Mouse (Mus musculus) kidney, adult 2 months (tissue): Measurements from ENCODE around the gene Ell. TPM values are rescaled to one million over a fixed set of nuclear protein-coding genes. Genes with fewer than 3 reads are reported as not detected.

Source experiments
- DNase-seq: peaks from one replicate; pipeline ENCODE4 v3.0.0; 2021
- H3K27ac ChIP-seq: fragments of 200-500 bp; 2 replicates; pipeline ENCODE4 v1.5.1; 2012; ENCODE audit warnings: low read depth, low read length, control low read depth, inconsistent platforms; ENCODE audit not compliant: insufficient read depth
- H3K27me3 ChIP-seq: fragments of 200-500 bp; replicated peaks from 2 replicates; pipeline ENCODE4 v1.6.1; 2012; ENCODE audit warnings: mild to moderate bottlenecking, moderate library complexity, low read length, inconsistent platforms; ENCODE audit not compliant: control insufficient read depth, insufficient read depth
- H3K36me3 ChIP-seq: fragments of 200-500 bp; 2 replicates; pipeline ENCODE4 v1.6.1; 2012; ENCODE audit warnings: mild to moderate bottlenecking, moderate library complexity, low read length, inconsistent platforms; ENCODE audit not compliant: control insufficient read depth, insufficient read depth
- H3K4me1 ChIP-seq: fragments of 200-500 bp; 2 replicates; pipeline ENCODE4 v1.6.1; 2011; ENCODE audit warnings: low read length; ENCODE audit not compliant: control insufficient read depth, insufficient read depth
- H3K4me3 ChIP-seq: fragments of 200-500 bp; 2 replicates; pipeline ENCODE4 v1.5.1; 2011; ENCODE audit warnings: mild to moderate bottlenecking, low read depth, low read length, control low read depth; ENCODE audit not compliant: insufficient read depth
- CTCF ChIP-seq: fragments of 200-500 bp; conservative IDR thresholded peaks from 2 replicates; pipeline ENCODE4 v1.5.1; 2011; ENCODE audit warnings: low read depth, mild to moderate bottlenecking, control low read depth, low read length, moderate library complexity, mixed read lengths; ENCODE audit not compliant: insufficient read depth, insufficient read length
- POLR2A ChIP-seq: fragments of 200-500 bp; IDR thresholded peaks from one replicate; pipeline ENCODE4 v1.6.1; 2011; ENCODE audit warnings: low read depth, low read length, control low read depth
- WGBS: fragments of 180-500 bp; shearing (Covaris S2); methylation state at CpG from one replicate; pipeline ENCODE4 v1.1.7; 2018; 5-methylcytosine and 5-hydroxymethylcytosine counted together
- polyA plus RNA-seq: library from polyadenylated mRNA; depleted of rRNA; stranded (reverse); fragments of >200 nt; gene quantifications from 2 replicates; pipeline ENCODE4 v1.2.3, GENCODE M21; 2012

Gene Ell
- polyA plus RNA-seq, 1 experiment: 16.4 TPM

DNA sequence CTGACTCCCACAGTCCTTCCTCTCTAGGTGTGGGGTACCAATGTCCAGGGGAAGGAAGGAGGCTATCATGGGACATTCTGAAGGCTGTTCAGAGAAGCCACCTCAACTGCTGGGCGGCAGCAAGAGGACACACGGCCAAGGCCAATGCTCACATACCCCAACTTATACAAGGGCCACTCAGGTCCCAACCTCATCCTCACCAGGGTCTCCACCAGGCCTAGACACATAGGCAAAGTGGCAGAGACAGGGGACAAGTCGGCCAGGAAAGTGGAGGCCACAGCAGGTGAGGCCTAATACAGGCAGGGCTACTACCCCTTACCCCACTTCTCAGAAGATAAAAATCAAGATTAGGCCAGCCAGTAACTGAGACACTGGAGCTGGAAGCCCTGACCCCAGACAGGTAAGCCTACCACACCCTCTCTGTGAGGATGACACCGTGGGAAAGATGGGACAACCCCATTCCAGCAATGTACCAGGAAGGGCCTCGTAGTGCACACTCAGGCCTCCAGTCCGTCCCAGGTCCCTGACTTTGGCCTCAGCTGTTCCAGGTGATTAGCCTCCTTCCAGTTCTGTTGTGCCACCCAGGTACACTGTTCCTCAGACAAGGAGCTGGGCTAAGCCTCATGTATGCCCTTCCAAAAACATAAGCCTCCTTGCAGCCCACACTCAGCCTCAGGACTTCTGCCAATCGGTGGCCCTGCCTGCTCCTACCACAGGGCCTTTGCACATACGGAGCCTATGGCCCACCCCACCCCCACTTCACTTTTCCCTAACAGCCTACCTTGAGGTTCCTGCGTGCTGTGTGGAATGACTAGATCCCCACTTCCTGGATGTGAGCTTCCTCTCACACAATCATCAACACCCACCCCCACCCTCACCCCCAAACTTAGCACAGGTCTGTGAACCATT lies 66.9 kb downstream of the Ell start:
- Histone ChIP-seq H3K27ac (no peak overlapping the region), H3K4me1 (peaks cover 6% of the 10 kb centered on the region; the same call in 1 of the 2 replicates), H3K27me3 (no peaks in the 10 kb centered on the region), H3K4me3 (no peak overlapping the region), H3K36me3 (no peaks in the 10 kb centered on the region)
- DNase-seq: no peak
- no peak for TF ChIP-seq CTCF
- TF ChIP-seq POLR2A: no peak
- WGBS: 71% methylated on average over 9 of the region's 9 CpGs

DNA sequence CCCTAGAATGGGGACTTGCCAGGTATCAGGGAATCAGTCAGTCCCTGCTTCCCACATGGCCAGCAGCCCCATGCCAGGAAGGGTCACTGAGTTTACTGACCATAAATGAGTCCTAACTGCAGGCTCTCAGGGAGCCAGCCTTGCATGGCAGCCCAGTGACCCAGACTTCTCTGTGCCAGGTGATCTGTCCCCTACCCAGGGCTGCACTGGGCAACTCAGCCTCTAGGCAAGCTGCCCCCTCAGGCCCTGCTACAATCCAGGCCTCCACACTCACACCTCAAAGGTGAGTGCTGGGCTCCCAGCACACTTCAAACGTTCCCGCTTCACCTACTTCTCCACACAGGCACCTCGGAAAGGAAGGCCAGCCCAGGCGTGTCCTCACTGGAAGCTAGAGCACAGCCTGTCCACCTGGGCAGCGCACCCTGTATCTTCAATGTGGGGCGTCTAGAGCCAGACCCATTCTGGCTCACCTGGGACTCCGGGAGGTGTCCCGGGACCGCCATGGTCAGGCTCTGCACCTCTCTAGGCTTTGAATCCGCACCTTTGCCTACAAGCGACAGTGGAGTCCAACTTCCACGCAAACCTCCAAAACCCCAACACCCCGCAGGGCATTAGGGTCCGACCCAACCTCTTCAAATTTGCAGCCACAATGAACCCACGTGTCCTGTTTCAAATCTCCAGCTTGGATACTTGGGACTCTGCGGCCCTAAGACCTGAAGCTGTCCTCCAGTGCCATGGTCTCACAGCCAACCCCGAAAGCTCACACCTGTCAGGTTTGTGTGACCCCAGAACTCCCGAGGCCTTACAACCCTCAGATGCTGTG lies 67.7 kb downstream of the Ell start:
- Histone ChIP-seq H3K4me3 (peak overlapping the region; percentile 87), H3K36me3 (no peaks in the 10 kb centered on the region), H3K27me3 (no peaks in the 10 kb centered on the region), H3K27ac (no peak overlapping the region), H3K4me1 (peaks cover 11% of the 10 kb centered on the region; the same call in 1 of the 2 replicates)
- TF ChIP-seq CTCF: no peak
- no peak for TF ChIP-seq POLR2A
- peak; percentile 54 for DNase-seq
- WGBS: 44% methylated on average over 18 of the region's 18 CpGs

DNA sequence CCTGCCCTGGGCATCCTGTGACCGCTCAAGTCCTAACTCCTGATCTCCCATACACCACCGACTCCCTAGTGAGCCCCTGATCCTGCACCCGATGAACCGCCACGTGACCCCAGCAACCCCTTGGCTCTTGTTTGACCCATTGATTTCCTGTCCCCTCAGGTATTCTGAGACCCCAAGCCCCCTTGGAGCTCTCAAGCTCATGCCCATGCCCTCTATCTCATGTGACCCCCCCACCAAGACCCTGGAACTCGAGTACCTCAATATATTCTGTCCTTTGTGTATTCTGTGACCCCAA lies 68.3 kb downstream of the Ell start:
- H3K27ac ChIP-seq: peak overlapping the region; percentile 30; the same call in 1 of the 2 replicates
- peak overlapping the region; percentile 87 for H3K4me3 ChIP-seq
- no peak for TF ChIP-seq CTCF
- TF ChIP-seq POLR2A: no peak
- no peaks in the 10 kb centered on the region for H3K27me3 ChIP-seq
- no peaks in the 10 kb centered on the region for H3K36me3 ChIP-seq
- no peak for DNase-seq
- WGBS: 24% methylated on average over 6 of the region's 6 CpGs
- peaks cover 11% of the 10 kb centered on the region; the same call in 1 of the 2 replicates for H3K4me1 ChIP-seq

DNA sequence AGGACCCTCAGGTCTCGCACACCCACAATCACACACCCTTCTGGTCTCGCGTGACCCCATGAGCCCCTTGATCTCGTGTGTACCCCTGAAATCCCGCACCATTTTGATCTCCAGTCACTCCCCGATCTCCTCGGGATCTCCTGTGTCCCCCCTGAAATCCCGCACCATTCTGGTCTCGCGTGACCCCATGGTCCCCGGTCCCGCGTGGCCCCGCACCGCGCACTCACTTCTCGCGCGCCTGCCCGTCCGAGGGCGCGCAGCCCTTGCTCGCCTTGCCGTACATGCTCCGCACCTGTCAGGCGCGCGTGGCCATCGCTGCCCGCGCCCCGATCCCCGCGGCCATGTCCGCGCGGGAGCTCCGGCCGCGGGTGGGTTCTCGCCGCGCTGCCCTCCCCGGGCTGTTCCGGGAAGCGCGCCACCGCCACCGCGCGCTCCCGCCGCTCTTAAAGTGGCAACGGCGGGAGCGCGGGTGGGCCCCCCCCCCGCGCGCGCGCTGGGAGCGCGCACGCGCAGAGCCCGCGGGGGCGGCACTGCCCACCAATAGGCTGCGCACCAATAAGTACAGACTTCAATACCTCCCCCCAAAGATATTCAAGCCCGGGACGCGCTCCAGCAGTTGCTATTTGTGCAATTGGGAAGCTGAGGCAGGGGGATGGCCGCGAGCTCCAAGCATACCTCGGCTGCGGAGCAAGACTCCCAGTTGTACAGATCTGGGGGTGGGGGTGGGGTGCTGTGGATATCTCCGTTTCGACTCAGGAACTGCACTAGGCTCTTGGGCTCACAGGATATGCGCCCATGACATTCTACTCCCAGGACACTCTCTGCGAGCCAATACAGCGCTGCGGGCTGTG lies 68.9 kb downstream of the Ell start:
- 2% methylated on average over 84 of the region's 84 CpGs for WGBS
- Histone ChIP-seq H3K4me1 (peaks cover 11% of the 10 kb centered on the region; the same call in 1 of the 2 replicates), H3K4me3 (peak overlapping the region; percentile 87), H3K36me3 (no peaks in the 10 kb centered on the region), H3K27me3 (no peaks in the 10 kb centered on the region), H3K27ac (peak overlapping the region; percentile 86)
- peak; percentile 58 for DNase-seq
- no peak for TF ChIP-seq POLR2A
- TF ChIP-seq CTCF: no peak

DNA sequence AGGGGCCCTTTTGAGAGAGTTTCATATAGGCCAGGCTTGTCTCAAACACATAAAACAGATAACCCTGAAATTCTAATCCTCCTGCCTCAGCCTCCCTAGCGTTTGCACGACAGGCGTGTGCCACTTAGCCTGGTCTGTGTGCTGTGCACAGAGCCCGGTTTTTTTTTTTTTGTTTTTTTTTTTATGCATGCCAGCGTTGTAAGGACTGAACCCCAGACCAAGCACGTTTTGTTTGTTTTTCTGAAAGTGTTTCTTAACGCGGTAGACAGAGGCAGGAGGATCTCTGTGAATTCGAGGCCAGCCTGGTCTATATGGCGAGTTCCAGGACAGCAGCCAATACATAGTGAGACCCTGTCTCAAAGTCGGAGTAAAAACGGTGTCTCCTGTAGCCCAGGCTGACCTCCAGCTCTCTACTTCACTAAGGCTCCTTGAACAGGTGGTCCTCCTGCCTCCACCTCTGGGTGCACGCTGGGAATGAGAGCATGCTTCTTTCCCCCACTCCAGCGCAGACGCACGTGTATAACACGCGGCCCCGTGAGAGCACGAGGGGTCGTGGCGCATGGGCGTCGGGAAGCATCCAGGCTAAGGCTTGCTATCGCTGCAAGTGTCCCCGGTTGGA lies 69.6 kb downstream of the Ell start, which contains the start of gene Ssbp4:
Gene Ssbp4 (minus strand): TSS at position 124 of the 619 bp plus-strand sequence.
- Histone ChIP-seq H3K27ac (peak within 1 kb of the TSS; percentile 99), H3K4me3 (peak within 1 kb of the TSS; percentile 87), H3K27me3 (no peaks in the 10 kb centered on the region), H3K4me1 (peaks cover 11% of the 10 kb centered on the region; the same call in 1 of the 2 replicates), H3K36me3 (no peaks in the 10 kb centered on the region)
- no peak for TF ChIP-seq POLR2A
- TF ChIP-seq CTCF: no peak
- WGBS: 5% methylated on average over 26 of the region's 26 CpGs
- no peak for DNase-seq

DNA sequence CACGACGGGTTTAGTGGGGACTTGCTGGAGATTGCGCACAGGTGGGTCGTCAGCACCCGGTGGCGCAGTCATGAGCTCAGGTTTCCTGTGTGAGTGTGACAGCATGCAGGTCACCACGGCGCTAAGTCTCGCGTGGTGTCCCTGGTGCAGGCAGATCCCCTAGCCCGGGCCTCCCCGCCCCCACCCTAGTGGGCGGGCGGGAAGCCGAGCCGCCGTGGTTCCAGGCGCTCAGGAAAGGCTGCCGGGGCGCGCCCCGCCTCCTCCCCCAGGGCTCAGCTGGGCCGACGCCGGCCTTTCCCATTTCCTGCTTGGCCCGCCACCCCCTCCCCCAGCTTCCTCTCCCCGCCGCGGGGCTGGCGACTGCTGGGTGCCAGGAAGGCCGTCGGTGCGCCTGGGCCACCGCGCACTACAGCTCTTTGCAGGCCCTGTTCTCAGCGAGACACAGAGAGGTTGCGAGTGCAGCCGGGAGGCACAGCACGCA lies 70.2 kb downstream of the Ell start:
- Histone ChIP-seq H3K4me3 (peak overlapping the region; percentile 61), H3K4me1 (peaks cover 11% of the 10 kb centered on the region; the same call in 1 of the 2 replicates), H3K27me3 (no peaks in the 10 kb centered on the region), H3K27ac (peak overlapping the region; percentile 99), H3K36me3 (no peaks in the 10 kb centered on the region)
- TF ChIP-seq POLR2A: peak; percentile 19
- no peak for TF ChIP-seq CTCF
- peak; percentile 94 for DNase-seq
- 1% methylated on average over 39 of the region's 39 CpGs for WGBS
